Mouse (Mus musculus) cerebellum, adult 11 months (tissue): Measurements from ENCODE around the gene Elf3.
"Not testable (repeated sequence)": the region's sequence is repeated elsewhere in the genome, so short reads cannot be mapped to it uniquely, and the experiment has no call there.

Experiments
- DNase-seq: peaks from one replicate; pipeline ENCODE4 v3.0.0; 2022

Elf3 gene

DNA sequence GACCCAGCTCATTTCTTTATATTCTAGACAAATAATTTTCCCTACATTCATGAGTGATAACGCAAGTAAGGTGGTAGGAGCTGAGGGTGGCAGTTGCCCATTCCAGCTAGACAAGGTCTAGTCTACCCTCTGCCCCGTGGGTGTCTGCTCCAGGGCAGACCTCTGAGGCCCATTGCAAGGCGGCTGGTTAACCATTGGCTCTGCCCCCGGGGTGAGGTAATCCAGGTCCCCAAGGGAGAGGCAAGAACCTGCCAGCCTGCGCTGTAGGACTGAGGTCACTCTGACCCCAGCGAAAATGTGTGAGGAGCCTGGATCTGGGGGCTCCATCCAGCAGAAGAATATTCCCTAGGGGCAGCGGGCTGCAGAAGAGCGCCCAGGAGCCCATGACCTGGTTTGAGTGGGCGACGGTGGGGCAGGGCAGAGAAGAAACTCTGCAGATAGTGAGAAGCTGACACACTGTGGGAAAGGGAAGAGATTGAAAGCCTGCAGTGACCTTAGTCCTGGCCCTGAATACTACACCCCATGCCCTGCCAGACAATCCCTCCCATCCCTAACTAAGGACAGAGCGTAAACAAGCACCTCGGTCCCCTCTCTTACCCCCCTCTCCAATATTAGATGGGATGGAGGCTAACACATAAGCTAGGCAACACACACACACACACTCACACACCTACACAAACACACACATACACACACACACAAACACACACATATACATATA, 21.1 kb downstream of the Elf3 start:
- DNase-seq = no peak

DNA sequence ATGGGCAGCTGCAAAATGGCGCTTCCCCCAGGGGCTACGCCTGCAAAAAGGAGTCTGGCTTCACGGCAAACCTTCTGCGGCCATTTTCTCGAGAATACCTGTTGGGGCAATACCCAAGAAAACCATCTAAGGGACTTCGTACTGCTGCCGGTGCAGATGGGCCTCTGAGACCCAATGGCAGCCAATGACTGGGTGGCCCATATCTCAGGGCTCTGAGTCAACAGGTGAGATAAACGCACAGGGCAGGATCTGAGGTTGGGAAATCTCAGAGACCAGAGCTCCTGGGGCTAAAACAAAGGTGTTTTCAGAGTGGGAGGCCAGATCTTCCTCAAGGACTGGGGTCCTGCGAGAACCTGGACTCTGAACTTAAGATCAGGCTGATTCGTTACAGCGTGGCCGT, 23.6 kb downstream of the Elf3 start:
- DNase-seq = no peak

DNA sequence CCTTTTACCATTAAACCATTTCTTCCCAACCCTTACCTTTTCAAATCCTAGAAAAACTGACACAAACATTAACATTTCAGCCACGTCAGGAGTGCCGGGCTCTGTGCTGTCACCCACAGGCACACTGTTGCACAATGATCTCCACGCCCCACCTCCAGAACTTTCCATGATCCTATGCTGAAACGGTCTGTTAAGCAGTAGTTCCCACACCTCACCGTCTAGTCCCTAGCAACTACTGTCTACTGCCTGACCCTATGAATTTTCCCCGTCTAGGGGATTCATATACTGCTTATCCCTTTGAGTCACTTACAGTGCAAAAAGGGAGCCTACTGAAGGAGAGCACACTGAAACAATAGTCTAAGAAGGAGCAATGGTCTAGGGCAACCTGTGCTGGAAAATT, 24.4 kb downstream of the Elf3 start:
- DNase-seq = no peak

DNA sequence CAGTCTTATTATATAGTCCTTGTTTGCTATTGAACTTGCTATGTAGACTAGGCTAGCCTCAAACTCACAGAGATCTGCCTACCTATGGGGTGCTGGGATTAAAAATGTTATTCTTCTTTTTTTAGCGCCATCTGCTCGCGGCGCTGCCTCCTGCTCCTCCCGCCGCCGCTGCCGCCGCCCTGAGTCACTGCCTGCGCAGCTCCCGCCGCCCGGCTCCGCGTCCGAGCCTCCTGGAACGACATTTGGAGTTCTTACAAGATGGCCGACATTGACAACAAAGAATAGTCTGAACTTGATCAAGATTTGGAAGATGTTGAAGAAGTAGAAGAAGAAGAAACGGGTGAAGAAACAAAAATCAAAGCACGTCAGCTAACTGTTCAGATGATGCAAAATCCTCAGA, 26.5 kb downstream of the Elf3 start:
- DNase-seq = not testable (repeated sequence)

DNA sequence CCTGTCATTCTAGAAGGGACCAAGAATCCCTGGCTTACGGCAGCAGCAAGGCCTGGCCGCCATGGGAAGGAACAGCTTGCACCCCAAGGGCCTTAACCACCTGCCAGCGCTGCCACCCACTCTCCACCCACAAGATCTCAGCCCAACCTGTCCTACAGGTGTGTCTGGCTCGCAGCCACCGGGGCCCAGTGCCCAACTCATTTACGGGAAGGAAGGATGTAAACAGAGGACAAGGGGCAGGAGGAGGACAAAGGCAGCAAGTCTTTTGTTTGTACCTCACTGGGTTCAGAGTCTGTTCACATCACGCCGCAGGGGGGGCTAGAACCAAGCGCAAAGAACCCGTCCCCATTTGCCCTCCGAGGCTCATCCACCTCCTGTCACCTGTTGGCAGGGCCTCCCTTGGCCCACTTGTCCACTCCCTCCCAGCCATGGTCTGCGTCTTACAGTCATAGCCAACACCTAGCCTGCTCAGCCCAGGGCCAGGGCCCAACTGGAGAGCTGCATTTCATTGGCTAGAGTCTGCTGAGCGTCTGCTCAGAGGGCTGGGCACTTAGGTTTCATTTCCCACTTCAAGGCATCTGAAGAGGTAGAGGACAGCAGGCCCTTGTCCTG, 30.9 kb downstream of the Elf3 start:
- no peak for DNase-seq

DNA sequence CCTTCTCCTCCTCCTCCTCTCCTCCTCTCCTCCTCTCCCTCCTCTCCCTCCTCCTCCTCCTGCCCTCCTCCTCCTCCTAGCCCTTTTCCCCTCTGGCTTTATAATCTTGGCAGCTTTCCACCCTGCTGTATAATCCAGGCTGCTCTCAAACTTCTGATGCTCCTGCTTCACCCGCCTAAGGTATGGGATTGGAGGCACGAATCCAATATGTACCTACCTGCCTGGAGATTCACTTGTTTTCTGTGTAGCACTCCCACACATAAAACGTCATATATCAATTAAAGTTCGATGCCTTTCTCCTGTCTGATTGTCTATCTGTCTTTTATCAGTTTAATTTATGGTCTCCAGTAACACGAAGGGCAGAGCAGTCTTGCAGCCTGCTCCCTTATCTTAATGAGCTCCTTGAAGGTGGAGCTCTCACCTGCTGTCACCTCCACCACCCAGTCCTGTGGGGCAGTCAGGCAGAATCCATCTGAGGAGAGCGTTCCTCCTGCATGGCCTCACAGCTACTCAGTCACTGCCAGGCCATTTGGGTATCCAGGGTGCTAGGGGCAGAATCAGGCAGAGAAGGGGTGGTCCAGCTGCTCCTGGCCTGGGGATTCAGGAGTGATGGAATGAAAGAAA, 33.3 kb downstream of the Elf3 start:
- no peak for DNase-seq

DNA sequence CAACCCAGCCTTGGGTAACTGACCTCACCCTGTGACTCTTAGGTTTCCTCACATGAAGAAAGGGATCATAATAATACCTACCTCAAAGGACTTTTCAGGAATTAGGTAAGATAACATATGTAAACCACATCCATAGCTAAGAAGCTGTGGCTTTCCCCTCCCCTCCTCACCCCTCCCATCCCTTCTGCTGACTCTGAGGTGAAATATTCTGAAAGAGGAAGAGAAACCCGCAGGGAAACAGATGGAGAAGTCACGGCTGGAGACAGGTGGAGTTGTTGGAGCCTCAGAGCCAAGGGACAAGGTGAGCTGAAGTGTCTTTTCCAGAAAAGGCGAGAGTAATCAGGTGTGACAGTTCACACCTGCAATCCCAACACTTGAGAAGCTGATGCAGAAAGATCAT, 34.2 kb downstream of the Elf3 start:
- DNase-seq = no peak

DNA sequence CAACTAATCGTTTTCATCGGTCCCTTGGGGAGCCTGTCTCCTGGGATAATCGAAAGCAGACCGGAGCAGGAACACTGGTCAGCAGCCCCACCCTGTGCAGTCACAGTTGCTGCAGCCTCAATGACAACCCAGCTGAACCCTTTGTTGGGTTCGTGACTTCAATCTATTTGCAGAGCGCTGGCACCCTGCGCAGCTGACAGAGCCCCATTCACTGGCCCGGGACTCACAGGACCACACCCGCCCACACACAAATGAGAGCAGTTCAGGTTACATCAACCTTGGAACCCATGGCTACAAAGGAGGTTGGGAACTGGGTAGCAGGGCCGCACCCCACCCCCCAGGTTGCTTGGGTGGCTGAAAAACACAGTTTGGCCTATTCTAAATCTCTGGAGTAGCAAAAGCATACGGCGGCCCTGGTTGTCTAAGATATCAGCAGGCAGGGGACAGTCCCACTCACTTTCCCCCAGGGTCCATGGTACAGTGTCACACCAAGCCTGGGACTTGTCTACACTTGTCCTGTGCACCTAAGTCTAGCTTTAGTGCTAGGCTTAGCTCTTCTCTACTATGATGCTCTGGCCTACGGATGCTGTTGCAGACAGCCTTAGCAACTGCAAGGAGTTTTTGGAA, 40.6 kb downstream of the Elf3 start:
- DNase-seq = no peak

DNA sequence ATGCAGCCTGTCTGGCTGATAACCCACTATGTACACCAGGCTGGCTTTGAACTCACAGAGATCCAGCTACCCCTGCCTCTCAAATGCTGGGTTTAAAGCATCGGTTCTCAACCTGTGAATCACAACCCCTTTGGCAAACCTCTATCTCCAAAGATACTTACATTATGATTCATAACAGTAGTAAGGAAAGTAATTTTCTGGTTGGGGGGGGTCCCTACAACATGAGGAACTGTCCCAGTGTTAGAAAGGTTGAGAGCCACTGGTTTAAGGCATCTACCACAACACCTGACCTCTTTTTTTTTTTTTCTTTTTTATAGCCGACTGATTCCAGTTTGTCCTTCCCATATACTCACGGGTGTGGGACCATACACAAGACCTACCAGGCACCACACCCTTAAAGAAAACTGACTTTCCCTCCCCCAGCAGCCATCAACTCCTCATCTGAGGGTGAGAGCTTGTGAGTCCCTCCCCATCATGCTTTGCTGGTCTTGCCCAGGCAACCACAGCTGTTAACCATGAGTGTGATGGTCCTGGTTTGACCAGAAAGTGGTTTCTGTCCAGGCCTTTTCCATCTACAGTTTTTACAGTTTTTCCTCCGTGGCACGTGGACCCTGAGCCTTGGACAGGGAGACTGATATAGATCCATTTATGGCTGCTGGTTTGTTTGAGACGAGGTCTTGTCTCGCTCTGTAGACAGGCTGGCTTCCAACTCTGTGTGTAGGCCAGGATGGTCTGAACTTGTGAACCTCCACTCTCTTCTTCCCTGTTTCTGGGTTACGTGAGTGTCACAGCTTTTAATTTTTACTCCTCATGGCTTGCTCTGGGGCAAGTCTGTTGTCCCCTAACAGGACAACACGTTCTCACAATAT, 44.4 kb downstream of the Elf3 start:
- no peak for DNase-seq

DNA sequence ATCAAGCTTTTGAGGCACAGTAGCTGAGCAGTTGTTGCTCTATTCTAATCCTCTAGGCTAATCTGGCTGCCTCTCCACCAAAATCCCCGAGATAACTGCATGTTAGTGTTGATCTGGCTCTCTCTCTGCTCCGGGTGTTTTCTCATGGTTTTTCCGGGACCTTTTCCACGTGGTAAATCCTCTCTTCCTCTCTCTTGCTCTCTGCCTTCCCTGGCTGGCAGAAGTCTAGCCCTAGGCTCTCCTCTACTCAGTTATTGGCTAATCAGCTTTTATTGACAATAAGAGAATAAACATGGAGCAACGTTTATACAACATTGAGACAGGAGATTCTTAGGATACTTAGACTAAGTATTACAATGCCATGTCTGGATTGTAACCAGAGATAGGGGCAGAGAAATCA, 47.9 kb downstream of the Elf3 start:
- no peak for DNase-seq

DNA sequence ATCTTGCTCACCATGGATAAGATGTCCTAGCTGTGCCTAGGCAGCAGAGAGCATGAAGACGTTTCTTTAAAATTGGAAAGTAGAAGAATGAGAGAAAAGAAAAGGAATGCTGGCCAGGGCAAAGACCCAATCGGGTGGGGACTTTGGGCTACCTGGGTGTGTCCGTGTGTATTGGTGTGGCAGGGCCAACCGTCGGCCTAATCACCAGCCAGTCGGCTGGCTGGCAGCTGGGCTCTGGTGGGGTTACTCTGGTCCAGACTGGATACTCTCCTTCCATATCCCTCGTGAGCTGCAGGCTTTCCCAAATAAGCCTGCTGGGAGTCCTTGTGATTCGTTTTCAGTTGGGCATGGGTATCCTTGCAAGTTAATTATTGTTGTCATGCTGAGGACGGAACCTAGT, 49.7 kb downstream of the Elf3 start:
- no peak for DNase-seq

DNA sequence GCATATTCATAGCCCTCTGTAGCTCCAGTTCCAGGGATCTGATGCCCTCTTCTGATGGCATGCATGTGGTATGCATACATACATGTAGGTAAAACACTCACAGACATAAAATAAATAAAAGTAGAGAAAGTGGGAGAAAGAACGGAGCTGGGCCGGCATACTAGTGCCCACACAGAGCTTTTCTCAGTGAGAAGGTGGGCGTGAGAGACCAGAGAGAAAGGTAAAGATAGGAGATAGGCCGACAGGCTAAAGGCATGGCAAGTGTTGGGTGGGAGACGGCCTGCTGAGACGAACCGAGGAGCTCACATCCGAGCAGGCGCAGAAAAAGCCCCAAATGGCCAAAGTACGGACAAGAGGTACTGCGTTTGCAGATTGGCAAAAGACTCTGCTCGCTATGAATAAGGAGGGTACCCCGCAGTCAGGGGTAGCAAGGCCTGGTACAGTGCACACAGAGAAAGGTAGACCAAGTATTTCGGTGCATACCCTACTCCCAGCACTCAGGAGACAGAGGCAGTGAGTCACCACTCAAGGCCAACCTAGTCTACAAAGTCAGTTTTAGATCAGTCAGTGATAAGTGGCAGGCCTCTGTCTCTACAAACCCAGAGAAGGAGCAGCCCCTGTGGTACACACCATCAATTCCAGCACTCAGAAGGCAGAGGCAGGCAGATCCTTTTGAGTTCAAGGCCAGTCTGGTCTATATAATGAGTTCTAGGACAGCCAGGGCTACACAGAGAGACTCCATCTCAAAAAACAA, 51.6 kb downstream of the Elf3 start:
- DNase-seq = no peak

DNA sequence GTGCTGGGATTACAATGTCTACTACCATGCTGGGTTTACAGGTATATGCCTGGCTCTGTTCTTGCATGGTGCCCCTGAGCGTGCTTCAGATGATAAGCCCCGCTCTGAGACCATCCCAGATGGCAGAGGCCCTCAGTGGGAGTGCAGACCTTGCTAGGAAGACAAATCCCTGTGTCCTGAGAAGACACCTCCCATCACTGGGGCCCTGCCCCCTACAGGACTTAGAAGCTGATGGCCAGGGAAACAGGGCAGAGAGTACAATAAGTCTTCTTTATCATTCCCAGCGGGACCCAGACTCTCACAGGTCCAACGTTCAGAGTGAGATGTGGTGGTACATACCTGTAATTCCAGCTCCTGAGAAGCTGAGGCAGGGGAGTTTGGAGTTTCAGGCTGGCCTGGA, 53.1 kb downstream of the Elf3 start:
- no peak for DNase-seq

DNA sequence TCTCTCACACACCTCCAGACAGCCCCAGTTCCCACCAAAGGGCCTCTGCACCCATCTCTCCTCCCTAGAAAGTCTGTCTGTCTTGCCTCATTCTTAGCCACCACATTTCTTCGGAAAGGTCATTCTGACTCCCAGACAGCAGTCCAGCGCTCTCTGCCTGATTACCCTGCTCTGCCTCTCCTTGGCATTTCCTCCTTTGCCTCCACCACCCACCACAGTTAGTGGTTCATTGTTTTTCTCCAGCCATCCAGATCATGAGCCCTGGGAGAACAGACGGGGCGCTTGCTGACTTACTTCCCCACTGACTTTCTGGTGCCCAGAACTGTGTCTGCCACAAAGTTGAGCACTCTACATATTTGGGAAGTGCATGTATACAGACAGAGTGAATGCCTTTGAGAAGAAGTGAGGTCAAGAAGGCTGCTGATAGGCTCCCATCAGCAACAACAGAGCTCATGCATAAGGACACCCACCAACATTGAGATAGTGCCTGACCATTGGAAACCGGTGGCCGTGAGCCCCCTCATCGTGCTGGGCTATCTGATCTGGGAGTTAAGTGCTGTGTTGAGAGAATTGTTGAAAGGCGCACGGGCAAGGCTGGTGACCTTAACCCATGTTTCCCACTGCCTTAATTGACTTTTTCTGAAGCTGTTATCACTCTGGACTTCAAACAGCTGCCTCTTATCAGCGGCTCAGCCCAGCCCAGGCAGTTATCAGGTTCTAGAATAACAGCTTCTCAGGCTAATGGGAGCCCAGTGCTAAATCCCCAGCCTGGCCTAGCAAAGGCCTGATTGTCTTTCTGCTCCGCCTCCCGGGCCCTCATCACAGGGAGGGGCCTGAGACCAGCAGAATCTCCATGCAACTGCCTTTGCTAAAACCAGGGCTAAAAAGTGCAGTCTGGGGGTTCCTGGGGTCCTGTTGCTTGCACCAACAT, 53.9 kb downstream of the Elf3 start:
- DNase-seq = no peak
